ENCODE assay signal across 15 mouse cellular contexts in the genomic region with DNA sequence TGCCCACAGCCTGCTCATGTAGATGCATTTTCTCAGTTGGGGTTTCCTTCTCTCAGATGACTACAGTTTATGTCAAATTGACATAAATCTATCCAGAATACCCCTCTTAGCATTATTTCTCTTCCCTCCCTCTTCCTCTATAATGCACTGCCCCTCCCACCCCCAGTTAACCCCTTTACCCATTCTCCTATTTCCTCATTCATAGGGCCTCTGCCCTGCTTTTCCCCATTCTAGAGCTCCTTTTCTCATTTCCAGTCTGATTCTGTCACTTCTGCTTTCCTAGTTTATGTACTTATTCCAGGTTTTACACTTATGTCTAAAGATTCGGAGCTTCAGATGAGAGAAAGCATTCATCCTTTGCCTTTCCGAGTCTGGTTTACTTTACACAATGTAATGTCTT.
"Had no signal": no experiment of that assay in that cellular context is flagged by ENCODE, and none has a peak within 500 bp of the region (broad histone marks: within the 10 kb centered on the region; RNA-seq: fewer than 3 reads in every experiment).

No protein-coding gene starts in this region.

- H3K4me1 ChIP-seq: megakaryocyte, embryonic 14.5 days; midbrain, embryonic 12.5 days; neural tube, embryonic 12.5 days; stomach, embryonic 15.5 days had no signal

- H3K4me3 ChIP-seq: megakaryocyte, embryonic 14.5 days; midbrain, embryonic 12.5 days; neural tube, embryonic 12.5 days; stomach, embryonic 15.5 days had no signal

- DNase-seq: lung, adult 18-20 months; lung, embryonic 14.5 days; lung, postnatal 10 days; lung, postnatal 4 days; midbrain, embryonic 14.5 days; right cerebral cortex, postnatal 14 days; thymus, adult 2 months; thymus, postnatal 25 days; thymus, postnatal 4 days had no signal

- H3K27ac ChIP-seq: liver, embryonic 14.5 days; midbrain, embryonic 12.5 days; neural tube, embryonic 12.5 days; stomach, embryonic 15.5 days; stomach, postnatal 0 days had no signal
